Mouse (Mus musculus) liver, adult (tissue): Measurements from ENCODE around the gene Myh9.
A peak's percentile ranks its signal among the peaks of the same experiment; 100 is the strongest.

Experiments used
- GATA4 ChIP-seq: IDR thresholded peaks from 2 replicates; pipeline ENCODE4 v1.6.1; 2014; ENCODE audit warnings: mild to moderate bottlenecking, low read length; ENCODE audit not compliant: insufficient replicate concordance

The Myh9 gene

GRCm38 (mm10) chr15:77836692-77837443, 5.1 kb downstream of the Myh9 start:
- peak; percentile 96 for TF ChIP-seq GATA4

GRCm38 (mm10) chr15:77835930-77836653, 5.9 kb downstream of the Myh9 start:
- no peak for TF ChIP-seq GATA4

DNA sequence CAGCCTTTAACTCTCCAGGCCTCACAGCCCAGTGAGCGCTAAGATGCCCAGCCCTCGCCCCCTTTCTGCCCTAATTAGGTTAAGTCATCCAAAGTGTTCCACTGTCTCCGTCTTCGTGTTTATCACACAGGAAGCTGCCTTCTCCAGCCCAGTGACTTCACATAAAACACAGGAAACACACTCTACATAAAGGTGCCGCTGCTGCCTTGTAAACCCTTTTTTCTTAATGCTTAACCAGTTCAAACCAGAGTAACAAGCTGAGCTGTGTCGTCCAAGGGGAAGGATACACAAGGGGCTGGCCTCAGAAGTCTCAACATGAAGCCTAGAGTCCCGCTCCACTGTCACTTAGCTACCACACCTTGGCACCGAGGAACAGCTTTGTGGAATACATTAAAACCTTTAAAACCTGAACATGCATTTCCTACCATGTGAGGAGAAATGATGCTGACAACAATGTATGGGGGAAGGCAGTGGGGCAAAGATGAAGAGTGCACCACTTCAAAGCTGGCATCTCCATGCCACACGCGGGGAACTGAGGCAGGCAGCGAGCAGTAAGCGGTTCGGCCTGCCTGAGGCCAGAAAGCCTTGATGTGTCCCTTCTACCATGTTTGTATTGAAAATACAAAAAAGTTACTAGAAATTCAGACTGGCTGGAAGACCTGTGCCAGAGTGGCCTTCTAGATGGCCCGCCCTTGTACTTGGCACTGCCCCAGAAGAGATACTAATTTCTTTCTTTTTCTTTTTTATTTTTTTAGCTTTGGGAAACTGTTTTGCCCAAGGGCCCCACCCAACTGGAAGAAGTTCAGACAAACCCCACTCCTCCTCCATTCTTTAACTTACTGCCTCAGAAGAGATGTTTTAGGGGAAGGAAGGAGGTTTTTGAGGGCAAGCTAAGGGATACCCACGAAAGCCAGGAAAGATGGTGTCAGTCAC, 7.4 kb downstream of the Myh9 start:
- no peak for TF ChIP-seq GATA4

DNA sequence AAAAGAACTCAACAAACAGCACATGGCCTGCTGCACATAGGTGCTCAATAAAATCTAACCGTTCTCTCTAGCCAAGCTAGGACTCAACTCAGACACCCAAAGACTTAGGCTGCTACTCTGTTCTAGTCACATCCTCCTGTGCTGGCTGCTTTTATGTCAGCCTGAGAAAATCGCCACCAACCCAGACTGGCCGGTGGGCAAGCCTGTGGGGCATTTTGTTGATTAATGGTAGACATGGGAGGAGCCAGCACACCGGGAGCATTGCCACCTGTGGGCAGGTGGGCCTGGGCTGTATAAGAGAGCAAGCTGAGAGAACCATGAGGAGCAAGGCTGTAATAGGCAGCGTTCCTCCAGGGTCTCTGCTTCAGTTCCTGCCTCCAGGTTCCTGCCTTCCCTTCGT, 8.2 kb downstream of the Myh9 start:
- TF ChIP-seq GATA4, result no peak

DNA sequence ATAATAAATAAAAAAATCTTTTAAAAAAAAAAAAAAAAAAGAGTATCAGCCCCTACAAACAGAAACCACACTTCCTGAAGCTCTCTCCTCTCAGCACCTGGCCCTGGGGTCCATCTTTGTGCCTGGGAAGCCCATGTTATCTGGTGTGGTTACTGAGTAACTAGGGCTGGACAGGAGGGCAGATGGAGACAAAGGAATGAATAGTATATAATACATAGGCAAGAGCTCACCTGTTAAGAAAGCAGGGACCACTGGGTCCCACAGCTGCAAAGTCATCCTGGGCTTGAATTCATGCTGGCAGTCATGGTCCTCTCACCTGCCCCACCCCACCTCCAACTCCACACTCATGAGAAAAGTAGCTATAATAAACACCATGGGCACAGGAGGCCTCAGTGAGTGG, 8.9 kb downstream of the Myh9 start:
- TF ChIP-seq GATA4, result no peak

GRCm38 (mm10) chr15:77832458-77832904, 9.5 kb downstream of the Myh9 start:
- TF ChIP-seq GATA4, result no peak

DNA sequence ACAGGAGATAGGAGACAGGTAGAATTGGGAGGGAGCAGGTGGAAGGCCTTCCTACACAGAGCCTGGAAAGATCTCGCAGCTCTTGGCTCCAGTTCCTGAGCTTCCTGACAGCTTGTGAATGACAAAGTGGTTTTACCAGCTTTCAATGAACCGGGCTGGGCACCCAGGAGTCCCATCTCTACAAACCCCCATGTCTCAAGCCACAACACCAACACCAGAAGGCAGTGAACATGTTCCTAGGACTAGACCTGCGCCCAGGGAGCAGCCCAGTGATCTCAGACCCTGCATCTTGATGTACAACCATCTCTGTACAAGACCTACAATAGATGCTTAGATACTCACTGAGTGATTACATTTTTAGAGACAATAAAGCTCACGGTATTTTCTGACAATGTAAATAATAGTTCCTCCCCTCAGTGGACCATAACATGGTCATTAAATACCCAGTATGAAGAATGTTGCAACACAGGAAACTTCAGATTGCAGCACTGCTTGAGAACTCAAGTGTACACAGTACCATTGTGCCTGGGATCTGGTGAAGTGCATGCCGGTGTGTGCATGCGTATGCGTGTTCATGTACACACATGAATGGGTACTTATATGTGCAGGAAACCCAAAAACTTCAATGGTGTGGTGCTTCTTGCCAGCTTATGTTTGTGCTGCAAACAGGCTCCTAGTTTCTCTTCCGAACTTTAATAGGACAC, 10.1 kb downstream of the Myh9 start:
- TF ChIP-seq GATA4, result no peak

DNA sequence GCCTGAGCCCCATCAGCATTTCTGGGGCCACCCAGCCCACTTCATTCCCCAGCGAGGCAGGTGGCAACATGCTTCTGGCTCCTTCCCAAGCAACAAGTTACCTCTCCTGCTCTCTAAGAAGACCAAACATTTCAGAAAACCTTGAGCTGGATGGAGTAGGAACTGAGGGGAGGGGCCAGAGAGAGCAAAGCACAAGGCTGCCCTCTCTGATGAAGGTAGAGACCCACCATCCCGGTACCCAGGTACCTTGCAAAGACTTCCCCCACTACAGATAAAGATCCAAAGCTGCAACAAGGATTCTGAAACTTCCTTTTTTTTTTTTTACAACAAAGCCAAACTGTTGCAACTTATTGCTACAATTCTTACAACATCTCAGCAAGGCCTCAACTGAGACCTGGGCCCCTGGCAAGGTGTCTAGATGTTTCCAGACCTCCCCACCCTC, 10.8 kb downstream of the Myh9 start:
- TF ChIP-seq GATA4, result no peak

GRCm38 (mm10) chr15:77830481-77831137, 11.4 kb downstream of the Myh9 start:
- TF ChIP-seq GATA4, result peak; percentile 36; the same call in 1 of the 2 replicates

GRCm38 (mm10) chr15:77829542-77829941, 12.4 kb downstream of the Myh9 start:
- TF ChIP-seq GATA4, result no peak

- TF ChIP-seq GATA4, result no peak
These were observed 13.1 kb downstream of the Myh9 start for GRCm38 (mm10) chr15:77828910-77829309.

GRCm38 (mm10) chr15:77828242-77828641, 13.7 kb downstream of the Myh9 start:
- no peak for TF ChIP-seq GATA4

- no peak for TF ChIP-seq GATA4
These were observed 14.2 kb downstream of the Myh9 start for GRCm38 (mm10) chr15:77827794-77828193.

GRCm38 (mm10) chr15:77827379-77827778, 14.6 kb downstream of the Myh9 start:
- TF ChIP-seq GATA4, result no peak
